Mouse (Mus musculus): ENCODE data around the gene Brat1. TPM values are rescaled to one million over a fixed set of nuclear protein-coding genes. Genes with fewer than 3 reads are reported as not detected.

Gene Brat1
- polyA plus RNA-seq, 1 experiment: 23.8 TPM

GRCm38 (mm10) chr5:140752041-140752440 is 47.2 kb downstream of the Brat1 start:
- H3K4me3 ChIP-seq (replicated peaks; ENCODE audit: insufficient read depth, low read depth, low read length): no peak overlapping the region
- no peaks in the 10 kb centered on the region for H3K27me3 ChIP-seq (ENCODE audit: control insufficient read depth, insufficient read depth, low read length)
- no peaks in the 10 kb centered on the region for H3K4me1 ChIP-seq (ENCODE audit: control insufficient read depth, insufficient read depth, low read length)
- WGBS: 91% methylated on average over 15 of the region's 15 CpGs
- H3K27ac ChIP-seq (ENCODE audit: insufficient read depth, low read length): no peak overlapping the region
- TF ChIP-seq POLR2A (IDR thresholded peaks at IDR 0.05; ENCODE audit: borderline replicate concordance, insufficient read depth, low read length) (no peak), CTCF (IDR thresholded peaks at IDR 0.05; ENCODE audit: borderline replicate concordance, insufficient read depth, low read depth, low read length) (no peak)
- DNase-seq: no peak

- no peaks in the 10 kb centered on the region for H3K27me3 ChIP-seq (ENCODE audit: control insufficient read depth, insufficient read depth, low read length)
- no peak for DNase-seq
- 89% methylated on average over 3 of the region's 3 CpGs for WGBS
- TF ChIP-seq POLR2A (IDR thresholded peaks at IDR 0.05; ENCODE audit: borderline replicate concordance, insufficient read depth, low read length) (no peak), CTCF (IDR thresholded peaks at IDR 0.05; ENCODE audit: borderline replicate concordance, insufficient read depth, low read depth, low read length) (no peak)
- no peak overlapping the region for H3K4me3 ChIP-seq (replicated peaks; ENCODE audit: insufficient read depth, low read depth, low read length)
- H3K27ac ChIP-seq (ENCODE audit: insufficient read depth, low read length): no peak overlapping the region
- no peaks in the 10 kb centered on the region for H3K4me1 ChIP-seq (ENCODE audit: control insufficient read depth, insufficient read depth, low read length)
Measured at GRCm38 (mm10) chr5:140752639-140753038, 47.8 kb downstream of the Brat1 start.

- H3K4me1 ChIP-seq (ENCODE audit: control insufficient read depth, insufficient read depth, low read length): no peaks in the 10 kb centered on the region
- no peak overlapping the region for H3K4me3 ChIP-seq (replicated peaks; ENCODE audit: insufficient read depth, low read depth, low read length)
Measured at GRCm38 (mm10) chr5:140753223-140753622, 48.4 kb downstream of the Brat1 start.

GRCm38 (mm10) chr5:140758864-140759263 is 54.1 kb downstream of the Brat1 start:
- Histone ChIP-seq H3K27me3 (ENCODE audit: control insufficient read depth, insufficient read depth, low read length) (no peaks in the 10 kb centered on the region), H3K4me3 (replicated peaks; ENCODE audit: insufficient read depth, low read depth, low read length) (no peak overlapping the region), H3K4me1 (ENCODE audit: control insufficient read depth, insufficient read depth, low read length) (no peaks in the 10 kb centered on the region), H3K27ac (ENCODE audit: insufficient read depth, low read length) (no peak overlapping the region)
- TF ChIP-seq CTCF (IDR thresholded peaks at IDR 0.05; ENCODE audit: borderline replicate concordance, insufficient read depth, low read depth, low read length) (no peak), POLR2A (IDR thresholded peaks at IDR 0.05; ENCODE audit: borderline replicate concordance, insufficient read depth, low read length) (no peak)
- WGBS: 40% methylated on average over 8 of the region's 8 CpGs
- no peak for DNase-seq

More at GRCm38 (mm10) chr5:140753223-140753622, 48.4 kb downstream of the Brat1 start:
- Histone ChIP-seq H3K27me3 (ENCODE audit: control insufficient read depth, insufficient read depth, low read length) (no peaks in the 10 kb centered on the region), H3K27ac (ENCODE audit: insufficient read depth, low read length) (no peak overlapping the region)
- no peak for TF ChIP-seq POLR2A (IDR thresholded peaks at IDR 0.05; ENCODE audit: borderline replicate concordance, insufficient read depth, low read length)
- TF ChIP-seq CTCF (IDR thresholded peaks at IDR 0.05; ENCODE audit: borderline replicate concordance, insufficient read depth, low read depth, low read length): no peak
- 62% methylated on average over 5 of the region's 5 CpGs for WGBS
- no peak for DNase-seq

GRCm38 (mm10) chr5:140762540-140762939 is 57.7 kb downstream of the Brat1 start:
- TF ChIP-seq POLR2A (IDR thresholded peaks at IDR 0.05; ENCODE audit: borderline replicate concordance, insufficient read depth, low read length) (no peak), CTCF (IDR thresholded peaks at IDR 0.05; ENCODE audit: borderline replicate concordance, insufficient read depth, low read depth, low read length) (no peak)
- Histone ChIP-seq H3K4me1 (ENCODE audit: control insufficient read depth, insufficient read depth, low read length) (peaks cover 3% of the 10 kb centered on the region), H3K27me3 (ENCODE audit: control insufficient read depth, insufficient read depth, low read length) (no peaks in the 10 kb centered on the region), H3K4me3 (replicated peaks; ENCODE audit: insufficient read depth, low read depth, low read length) (no peak overlapping the region), H3K27ac (ENCODE audit: insufficient read depth, low read length) (no peak overlapping the region)
- no peak for DNase-seq
- WGBS: 84% methylated on average over 4 of the region's 4 CpGs

GRCm38 (mm10) chr5:140764921-140765613 is 60.3 kb downstream of the Brat1 start:
- Histone ChIP-seq H3K4me1 (ENCODE audit: control insufficient read depth, insufficient read depth, low read length) (peaks cover 20% of the 10 kb centered on the region), H3K27me3 (ENCODE audit: control insufficient read depth, insufficient read depth, low read length) (no peaks in the 10 kb centered on the region), H3K4me3 (replicated peaks; ENCODE audit: insufficient read depth, low read depth, low read length) (no peak overlapping the region), H3K27ac (ENCODE audit: insufficient read depth, low read length) (no peak overlapping the region)
- WGBS: 85% methylated on average over 6 of the region's 6 CpGs
- TF ChIP-seq CTCF (IDR thresholded peaks at IDR 0.05; ENCODE audit: borderline replicate concordance, insufficient read depth, low read depth, low read length): no peak
- TF ChIP-seq POLR2A (IDR thresholded peaks at IDR 0.05; ENCODE audit: borderline replicate concordance, insufficient read depth, low read length): no peak
- DNase-seq: no peak

GRCm38 (mm10) chr5:140766566-140766965 is 61.8 kb downstream of the Brat1 start:
- Histone ChIP-seq H3K4me3 (replicated peaks; ENCODE audit: insufficient read depth, low read depth, low read length) (no peak overlapping the region), H3K27ac (ENCODE audit: insufficient read depth, low read length) (no peak overlapping the region), H3K27me3 (ENCODE audit: control insufficient read depth, insufficient read depth, low read length) (no peaks in the 10 kb centered on the region), H3K4me1 (ENCODE audit: control insufficient read depth, insufficient read depth, low read length) (peaks cover 20% of the 10 kb centered on the region)
- DNase-seq: no peak
- no peak for TF ChIP-seq POLR2A (IDR thresholded peaks at IDR 0.05; ENCODE audit: borderline replicate concordance, insufficient read depth, low read length)
- no peak for TF ChIP-seq CTCF (IDR thresholded peaks at IDR 0.05; ENCODE audit: borderline replicate concordance, insufficient read depth, low read depth, low read length)
- WGBS: 84% methylated on average over 4 of the region's 4 CpGs

GRCm38 (mm10) chr5:140767704-140768141 is 62.9 kb downstream of the Brat1 start:
- H3K4me3 ChIP-seq (replicated peaks; ENCODE audit: insufficient read depth, low read depth, low read length): no peak overlapping the region
- TF ChIP-seq CTCF (IDR thresholded peaks at IDR 0.05; ENCODE audit: borderline replicate concordance, insufficient read depth, low read depth, low read length) (no peak), POLR2A (IDR thresholded peaks at IDR 0.05; ENCODE audit: borderline replicate concordance, insufficient read depth, low read length) (no peak)
- H3K27me3 ChIP-seq (ENCODE audit: control insufficient read depth, insufficient read depth, low read length): no peaks in the 10 kb centered on the region
- 41% methylated on average over 9 of the region's 9 CpGs for WGBS
- peak; percentile 50 to 64 for DNase-seq
- peaks cover 20% of the 10 kb centered on the region for H3K4me1 ChIP-seq (ENCODE audit: control insufficient read depth, insufficient read depth, low read length)
- H3K27ac ChIP-seq (ENCODE audit: insufficient read depth, low read length): peak overlapping the region; percentile 30; the same call in 1 of the 2 replicates
